Mouse (Mus musculus) forebrain, embryonic 16.5 days (tissue): Measurements from ENCODE around the gene Hmcn1. TPM values are rescaled to one million over a fixed set of nuclear protein-coding genes. Genes with fewer than 3 reads are reported as not detected.

Experiments used
- ATAC-seq: fragments of 200-750 bp; cut with Nextera tagmentation; 2 replicates; pipeline ENCODE4 v1.8.0; 2017; ENCODE audit warnings: mild to moderate bottlenecking, moderate library complexity
- H3K27ac ChIP-seq: fragments of 300-500 bp; sonication (generic); 2 replicates; pipeline ENCODE4 v1.5.1; 2014; ENCODE audit warnings: low read length, control low read depth
- H3K27me3 ChIP-seq: fragments of 300-500 bp; sonication (generic); replicated peaks from 2 replicates; pipeline ENCODE4 v1.6.1; 2014; ENCODE audit warnings: low read length; ENCODE audit not compliant: control insufficient read depth, insufficient read depth
- H3K36me3 ChIP-seq: fragments of 300-500 bp; sonication (generic); 2 replicates; pipeline ENCODE4 v1.6.1; 2014; ENCODE audit not compliant: control insufficient read depth, insufficient read depth
- H3K4me1 ChIP-seq: fragments of 300-500 bp; sonication (generic); replicated peaks from 2 replicates; pipeline ENCODE4 v1.6.1; 2014; ENCODE audit warnings: low read length; ENCODE audit not compliant: control insufficient read depth, insufficient read depth
- H3K4me2 ChIP-seq: fragments of 300-500 bp; sonication (generic); 2 replicates; pipeline ENCODE4 v1.6.1; 2014; ENCODE audit warnings: mild to moderate bottlenecking, low read length, control low read depth
- H3K4me3 ChIP-seq: fragments of 300-500 bp; sonication (generic); replicated peaks from 2 replicates; pipeline ENCODE4 v1.5.1; 2014; ENCODE audit warnings: mild to moderate bottlenecking, low read length, control low read depth
- H3K9ac ChIP-seq: fragments of 300-500 bp; sonication (generic); replicated peaks from 2 replicates; pipeline ENCODE4 v1.6.1; 2014; ENCODE audit warnings: low read depth, low read length, control low read depth
- H3K9me3 ChIP-seq: fragments of 300-500 bp; sonication (generic); 2 replicates; pipeline ENCODE4 v1.6.1; 2016; ENCODE audit warnings: low read length; ENCODE audit not compliant: control insufficient read depth
- WGBS: fragments of 180-500 bp; shearing (Covaris S2); extraction: QIAGEN DNeasy Blood & Tissue Kit; methylation state at CpG from one replicate; pipeline ENCODE4 v1.1.7; 2014; 5-methylcytosine and 5-hydroxymethylcytosine counted together
- polyA plus RNA-seq: library from polyadenylated mRNA; unstranded; fragments of >200 nt; fragmentation: Nextera tagmentation; extraction: Ambion mirVana; gene quantifications from 2 replicates; pipeline ENCODE4 v1.2.1, GENCODE M21; 2015

The Hmcn1 gene
- polyA plus RNA-seq, 1 experiment from 2014 or later: 1.3 TPM

- H3K9ac ChIP-seq: no peak overlapping the region
- no peaks in the 10 kb centered on the region for H3K27me3 ChIP-seq
- no peak overlapping the region for H3K4me2 ChIP-seq
- no peaks in the 10 kb centered on the region for H3K36me3 ChIP-seq
- peaks cover 5% of the 10 kb centered on the region; the same call in 1 of the 2 replicates for H3K9me3 ChIP-seq
- H3K4me1 ChIP-seq: no peaks in the 10 kb centered on the region
- H3K4me3 ChIP-seq: no peak overlapping the region
- 54% methylated on average over 13 of the region's 13 CpGs for WGBS
- ATAC-seq: no peak
- H3K27ac ChIP-seq: no peak overlapping the region
Measured at GRCm38 (mm10) chr1:151000714-151001113, 7.5 kb upstream of the Hmcn1 start.

- Histone ChIP-seq H3K36me3 (no peaks in the 10 kb centered on the region), H3K9ac (no peak overlapping the region), H3K4me2 (no peak overlapping the region), H3K27ac (no peak overlapping the region), H3K4me1 (peaks cover 17% of the 10 kb centered on the region), H3K27me3 (peaks cover 14% of the 10 kb centered on the region), H3K9me3 (peaks cover 5% of the 10 kb centered on the region; the same call in 1 of the 2 replicates), H3K4me3 (no peak overlapping the region)
- ATAC-seq: no peak
- WGBS: 85% methylated on average over 2 of the region's 2 CpGs
Measured at GRCm38 (mm10) chr1:150994612-150995011, 1.4 kb upstream of the Hmcn1 start.

- H3K4me3 ChIP-seq: peak overlapping the region; percentile 51
- H3K27ac ChIP-seq: no peak overlapping the region
- peaks cover 5% of the 10 kb centered on the region; the same call in 1 of the 2 replicates for H3K9me3 ChIP-seq
- H3K36me3 ChIP-seq: no peaks in the 10 kb centered on the region
- WGBS: 2% methylated on average over 6 of the region's 6 CpGs
- ATAC-seq: no peak
- H3K4me1 ChIP-seq: peaks cover 17% of the 10 kb centered on the region
- peaks cover 14% of the 10 kb centered on the region for H3K27me3 ChIP-seq
- H3K9ac ChIP-seq: peak overlapping the region; percentile 62
- H3K4me2 ChIP-seq: peak overlapping the region; percentile 88
Measured at GRCm38 (mm10) chr1:150992711-150993161, 499 bp downstream of the Hmcn1 start.

- under 1% methylated on average over 10 of the region's 10 CpGs for WGBS
- Histone ChIP-seq H3K9me3 (peaks cover 5% of the 10 kb centered on the region; the same call in 1 of the 2 replicates), H3K4me1 (peaks cover 17% of the 10 kb centered on the region), H3K4me2 (peak overlapping the region; percentile 88), H3K27ac (no peak overlapping the region), H3K36me3 (no peaks in the 10 kb centered on the region), H3K4me3 (peak overlapping the region; percentile 18), H3K9ac (peak overlapping the region; percentile 29; the same call in 1 of the 2 replicates), H3K27me3 (peaks cover 14% of the 10 kb centered on the region)
- no peak for ATAC-seq
Measured at GRCm38 (mm10) chr1:150991745-150992554, 1.3 kb downstream of the Hmcn1 start.

GRCm38 (mm10) chr1:150984888-150985287 is 8.3 kb downstream of the Hmcn1 start:
- no peaks in the 10 kb centered on the region for H3K27me3 ChIP-seq
- no peaks in the 10 kb centered on the region for H3K4me1 ChIP-seq
- H3K36me3 ChIP-seq: no peaks in the 10 kb centered on the region
- no peak overlapping the region for H3K4me2 ChIP-seq
- ATAC-seq: no peak
- WGBS: 72% methylated on average over 4 of the region's 4 CpGs
- no peak overlapping the region for H3K27ac ChIP-seq
- no peak overlapping the region for H3K4me3 ChIP-seq
- no peaks in the 10 kb centered on the region for H3K9me3 ChIP-seq
- H3K9ac ChIP-seq: no peak overlapping the region

GRCm38 (mm10) chr1:150984092-150984503 is 9.1 kb downstream of the Hmcn1 start:
- Histone ChIP-seq H3K4me3 (no peak overlapping the region), H3K9ac (no peak overlapping the region), H3K27ac (no peak overlapping the region), H3K4me2 (no peak overlapping the region), H3K4me1 (no peaks in the 10 kb centered on the region), H3K27me3 (no peaks in the 10 kb centered on the region), H3K9me3 (no peaks in the 10 kb centered on the region), H3K36me3 (no peaks in the 10 kb centered on the region)
- 87% methylated on average over 6 of the region's 6 CpGs for WGBS
- no peak for ATAC-seq

- Histone ChIP-seq H3K27ac (no peak overlapping the region), H3K36me3 (no peaks in the 10 kb centered on the region), H3K9ac (no peak overlapping the region), H3K9me3 (no peaks in the 10 kb centered on the region), H3K4me1 (peaks cover 11% of the 10 kb centered on the region), H3K27me3 (no peaks in the 10 kb centered on the region), H3K4me3 (no peak overlapping the region), H3K4me2 (no peak overlapping the region)
- no peak for ATAC-seq
- 89% methylated on average over 3 of the region's 3 CpGs for WGBS
Measured at GRCm38 (mm10) chr1:150978651-150979050, 14.6 kb downstream of the Hmcn1 start.

- H3K36me3 ChIP-seq: no peaks in the 10 kb centered on the region
- H3K27me3 ChIP-seq: no peaks in the 10 kb centered on the region
- WGBS: 7% methylated on average over 2 of the region's 2 CpGs
- no peak overlapping the region for H3K27ac ChIP-seq
- no peak overlapping the region for H3K4me3 ChIP-seq
- no peaks in the 10 kb centered on the region for H3K9me3 ChIP-seq
- no peak overlapping the region for H3K9ac ChIP-seq
- ATAC-seq: peak; percentile 47; the same call in 1 of the 2 replicates
- no peak overlapping the region for H3K4me2 ChIP-seq
- peaks cover 11% of the 10 kb centered on the region for H3K4me1 ChIP-seq
Measured at GRCm38 (mm10) chr1:150976263-150976662, 17.0 kb downstream of the Hmcn1 start.

- Histone ChIP-seq H3K4me2 (no peak overlapping the region), H3K9me3 (no peaks in the 10 kb centered on the region), H3K27me3 (no peaks in the 10 kb centered on the region), H3K27ac (no peak overlapping the region), H3K4me3 (no peak overlapping the region), H3K9ac (no peak overlapping the region), H3K4me1 (peaks cover 4% of the 10 kb centered on the region; the same call in 1 of the 2 replicates), H3K36me3 (no peaks in the 10 kb centered on the region)
- 22% methylated on average over 5 of the region's 5 CpGs for WGBS
- peak; percentile 68 for ATAC-seq
Measured at GRCm38 (mm10) chr1:150959486-150960074, 33.7 kb downstream of the Hmcn1 start.
